Mouse (Mus musculus): ENCODE measurements around the gene Arhgef2.

Arhgef2 gene

DNA sequence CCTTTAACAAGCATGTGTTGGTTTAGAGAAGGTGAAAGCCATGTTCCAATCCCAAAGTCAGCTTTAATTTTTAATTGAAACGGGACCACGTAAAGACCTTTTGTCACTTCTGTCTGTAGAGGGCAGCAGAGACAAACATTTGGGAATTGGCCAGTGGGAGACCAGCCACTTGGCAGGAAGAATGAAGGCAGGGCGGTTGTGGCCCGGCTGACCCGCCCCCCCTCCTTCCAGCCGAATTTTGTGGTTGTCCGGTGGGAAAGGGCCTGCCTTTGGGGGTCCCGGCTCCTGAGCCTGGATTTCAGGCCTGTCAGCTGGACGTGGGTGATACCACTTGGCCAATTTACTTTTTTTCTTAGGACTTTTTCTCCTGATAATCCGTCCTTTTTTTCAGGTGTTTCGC lies 71.6 kb downstream of the Arhgef2 start:
- peak; percentile 25 to 57 for DNase-seq (ENCODE audit: low spot score in 2 of 2)

DNA sequence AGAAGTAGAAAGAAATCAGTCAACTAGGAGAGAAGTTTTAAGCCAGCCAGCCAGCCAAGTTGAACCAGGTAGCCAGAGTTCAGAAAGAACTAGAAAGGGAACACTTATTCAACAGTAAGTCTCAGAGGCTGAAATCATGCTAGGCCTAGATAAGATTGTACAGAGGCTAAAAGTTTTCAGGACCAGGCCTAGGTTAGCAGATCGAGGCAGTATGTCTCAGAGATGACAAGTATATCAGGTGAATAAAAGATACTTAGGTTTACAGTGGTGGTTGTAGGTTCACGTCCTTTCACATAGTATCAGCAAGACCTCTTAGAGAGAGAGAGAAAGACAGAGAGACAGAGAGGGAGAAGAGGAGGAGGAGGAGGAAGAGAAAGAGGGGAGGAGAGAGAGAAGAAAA lies 78.0 kb downstream of the Arhgef2 start:
- DNase-seq (ENCODE audit: low spot score in 2 of 2), result no peak

DNA sequence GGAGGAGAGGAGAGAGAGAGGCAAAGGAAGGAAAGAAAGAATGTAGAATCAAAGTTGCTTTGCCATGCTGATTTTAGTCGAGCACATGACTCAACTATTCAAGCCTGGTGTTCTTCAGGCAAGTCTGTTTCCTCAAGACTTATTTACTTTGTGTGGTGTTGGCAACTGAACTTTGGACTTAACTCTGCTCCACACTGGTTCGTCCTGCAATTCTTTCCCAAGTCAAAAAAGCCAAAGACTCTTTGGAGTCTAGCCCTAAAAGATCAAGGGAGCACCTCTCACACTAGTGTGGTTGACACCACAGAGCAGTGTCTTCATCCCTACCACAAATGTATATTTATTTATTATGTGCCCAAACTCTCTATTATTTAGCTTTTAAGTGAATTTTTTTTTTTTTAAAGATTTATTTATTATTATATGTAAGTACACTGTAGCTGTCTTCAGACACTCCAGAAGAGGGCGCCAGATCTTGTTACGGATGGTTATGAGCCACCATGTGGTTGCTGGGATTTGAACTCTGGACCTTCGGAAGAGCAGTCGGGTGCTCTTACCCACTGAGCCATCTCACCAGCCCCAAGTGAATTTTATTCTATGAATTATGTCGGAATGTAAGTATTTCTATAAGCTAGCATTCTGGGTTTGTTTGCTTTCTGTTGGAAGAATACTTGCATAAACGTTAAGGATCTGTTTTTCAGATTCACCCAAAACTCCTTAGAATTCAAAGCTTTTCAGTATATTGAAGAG lies 78.6 kb downstream of the Arhgef2 start:
- DNase-seq (ENCODE audit: low spot score in 2 of 2), result no peak

DNA sequence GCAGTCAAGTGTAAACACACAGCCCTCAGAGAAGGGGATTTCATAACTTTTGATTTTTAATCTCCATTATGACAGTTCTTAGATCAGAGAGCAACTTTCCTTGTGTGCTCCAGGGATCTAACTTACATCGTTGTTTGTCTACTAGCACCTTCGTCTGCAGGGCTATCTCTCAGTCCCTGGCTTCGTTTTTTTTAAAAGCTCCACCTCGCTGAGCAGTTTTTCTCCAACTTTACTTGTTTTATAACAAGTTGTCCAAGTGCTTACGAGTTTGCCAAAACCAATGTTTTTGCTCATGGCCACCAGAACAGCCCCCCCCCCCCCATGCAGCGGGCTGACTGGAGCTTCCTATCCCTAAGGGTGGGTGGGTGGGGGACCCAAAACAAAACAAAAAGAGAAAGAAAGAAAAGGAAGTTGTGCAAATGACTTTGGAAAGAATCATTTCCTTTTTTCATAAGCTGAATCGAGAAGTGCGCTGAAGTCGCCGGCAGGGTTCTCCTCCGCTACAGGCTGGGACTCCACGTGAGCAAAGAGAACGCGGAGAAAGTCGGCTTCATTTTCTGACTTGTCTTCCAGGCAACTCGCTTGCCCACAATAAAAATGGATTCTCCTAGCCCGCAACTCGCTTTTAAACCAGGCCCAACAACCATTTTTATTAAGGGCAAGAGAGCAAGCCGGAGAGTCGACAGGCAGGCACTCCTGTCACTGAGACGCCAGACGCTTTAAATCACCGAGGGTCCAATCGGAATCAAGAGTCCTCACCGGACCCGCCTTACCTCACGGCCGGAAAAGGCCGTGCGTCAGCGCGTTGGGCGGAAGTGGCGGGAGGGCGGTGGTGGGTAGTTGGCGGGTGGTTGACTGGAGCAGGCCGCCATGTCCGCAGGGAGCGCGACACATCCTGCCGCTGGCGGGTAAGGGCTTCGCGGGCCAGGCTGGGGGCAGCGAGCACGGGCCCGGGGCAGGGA lies 79.5 kb downstream of the Arhgef2 start, which contains the start of gene Khdc4:
TSS of gene Khdc4 (plus strand) at position 824 of the 962 bp plus-strand sequence.
- DNase-seq (ENCODE audit: low spot score in 2 of 2), result peak; percentile 95 to 97

DNA sequence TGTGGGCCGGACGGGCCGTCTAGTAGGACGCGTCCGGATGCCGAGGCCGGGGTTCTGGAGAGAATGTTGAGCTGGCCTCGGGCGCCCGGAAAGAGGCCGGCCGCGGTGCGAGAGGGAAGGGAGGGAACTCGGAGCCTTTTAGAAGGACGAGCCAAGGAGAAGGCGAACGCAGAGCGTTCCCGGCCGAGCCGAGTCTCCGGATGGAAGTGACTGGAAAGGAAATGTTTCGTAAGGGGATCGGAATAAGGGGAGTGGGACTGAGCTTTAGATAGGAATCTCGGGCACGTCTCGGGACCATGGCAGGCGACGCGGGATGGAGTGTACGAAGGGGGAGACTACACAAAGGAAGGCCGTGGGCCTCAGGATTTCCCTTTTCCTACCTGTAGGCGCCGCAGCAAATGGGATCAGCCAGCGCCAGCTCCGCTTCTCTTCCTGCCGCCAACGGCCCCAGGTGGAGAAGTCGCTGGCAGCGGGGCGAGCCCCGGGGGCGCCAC lies 80.2 kb downstream of the Arhgef2 start:
- DNase-seq (ENCODE audit: low spot score in 2 of 2), result no peak

DNA sequence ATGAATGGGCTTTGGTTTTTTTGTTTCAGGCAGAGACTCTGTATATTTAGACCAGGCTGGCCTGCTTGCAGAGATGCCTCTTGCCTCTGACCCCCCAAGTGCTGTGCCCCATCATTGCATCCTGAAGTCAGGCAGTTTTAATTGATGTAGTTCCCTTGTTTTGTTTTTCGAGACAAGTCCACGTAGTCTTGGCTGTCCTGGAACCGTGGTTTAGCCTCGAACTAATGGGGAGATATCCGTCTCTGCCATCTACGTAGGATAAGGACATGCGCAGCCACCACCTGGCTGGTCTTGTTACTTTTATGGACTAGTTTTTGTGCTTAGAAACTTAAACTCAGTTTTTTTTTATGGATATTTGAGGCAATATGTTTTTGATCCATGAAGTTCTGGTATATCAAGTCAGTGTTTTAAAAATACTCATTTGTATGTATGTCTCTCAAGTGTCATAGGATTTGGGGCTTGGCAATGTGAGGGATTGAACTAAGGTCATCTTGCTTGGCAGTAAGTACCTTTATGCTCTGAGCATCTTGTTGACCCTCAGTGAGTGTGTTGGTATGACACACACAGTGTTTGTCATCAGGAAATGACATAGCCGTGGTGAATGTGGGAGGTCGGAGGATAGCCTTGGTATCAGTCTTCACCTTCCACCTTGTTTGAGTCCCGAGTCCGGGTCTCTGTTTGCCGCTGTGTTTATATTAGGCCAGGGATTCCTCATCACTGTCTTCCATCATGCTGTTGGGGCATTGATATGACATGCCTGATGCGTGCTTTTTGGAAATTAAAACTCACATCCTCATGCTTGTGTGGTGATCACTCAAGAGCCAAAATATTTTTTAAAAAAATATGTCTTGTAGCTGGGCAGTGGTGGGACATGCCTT lies 81.2 kb downstream of the Arhgef2 start:
- DNase-seq (ENCODE audit: low spot score in 2 of 2), result no peak

DNA sequence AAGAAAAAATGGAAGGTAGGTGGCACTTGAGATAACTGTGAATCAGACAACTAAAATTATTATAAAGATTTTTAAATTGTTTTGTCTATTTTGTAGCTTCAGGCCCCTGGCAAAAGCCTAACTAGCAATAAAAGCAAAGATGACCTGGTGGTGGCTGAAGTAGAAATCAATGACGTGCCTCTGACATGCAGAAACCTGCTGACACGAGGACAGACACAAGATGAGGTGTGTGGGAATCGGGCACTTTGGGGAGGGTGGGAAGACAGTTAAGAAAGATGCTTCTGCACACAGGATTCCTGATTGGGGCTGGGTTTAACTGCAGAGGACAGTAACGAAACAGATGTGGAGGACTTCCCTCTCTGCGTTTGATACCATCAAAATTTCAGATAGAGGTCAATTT lies 83.3 kb downstream of the Arhgef2 start:
- no peak for DNase-seq (ENCODE audit: low spot score in 2 of 2)

DNA sequence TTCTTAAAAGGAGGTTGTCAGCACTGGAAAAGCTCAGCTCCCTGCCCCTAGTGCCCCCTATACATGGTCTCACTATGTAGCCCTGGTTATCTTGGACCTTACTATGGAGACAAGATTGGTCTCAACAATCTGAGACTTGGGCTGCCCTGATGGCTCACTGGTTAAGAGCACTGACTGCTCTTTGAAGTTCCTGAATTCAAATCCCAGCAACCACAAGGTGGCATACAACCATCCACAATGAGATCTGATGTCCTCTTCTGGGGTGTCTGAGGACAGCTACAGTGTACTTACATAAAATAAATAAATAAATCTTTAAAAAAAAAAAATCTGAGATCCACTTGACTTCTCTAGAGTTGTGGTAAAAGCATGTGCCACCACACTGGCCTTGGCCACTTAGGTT lies 89.8 kb downstream of the Arhgef2 start:
- DNase-seq (ENCODE audit: low spot score in 2 of 2), result no peak
